Mouse (Mus musculus) liver, embryonic 16.5 days (tissue): ENCODE results near the gene Dscaml1. TPM values are rescaled to one million over a fixed set of nuclear protein-coding genes. Genes with fewer than 3 reads are reported as not detected.

Experiments used
- ATAC-seq: fragments of 200-750 bp; cut with Nextera tagmentation; 2 replicates; pipeline ENCODE4 v1.8.0; 2017; ENCODE audit warnings: low read depth, mild to moderate bottlenecking, moderate number of reproducible peaks, moderate library complexity
- H3K27ac ChIP-seq: fragments of 300-500 bp; sonication (generic); 2 replicates; pipeline ENCODE4 v1.5.1; 2014; ENCODE audit warnings: mild to moderate bottlenecking, low read length
- H3K27me3 ChIP-seq: fragments of 300-500 bp; sonication (generic); 2 replicates; pipeline ENCODE4 v1.6.1; 2014; ENCODE audit warnings: low read depth, low read length, mixed read lengths; ENCODE audit not compliant: control insufficient read depth, insufficient read depth
- H3K36me3 ChIP-seq: fragments of 300-500 bp; sonication (generic); 2 replicates; pipeline ENCODE4 v1.6.1; 2014; ENCODE audit warnings: mild to moderate bottlenecking; ENCODE audit not compliant: control insufficient read depth, insufficient read depth
- H3K4me1 ChIP-seq: fragments of 300-500 bp; sonication (generic); 2 replicates; pipeline ENCODE4 v1.6.1; 2014; ENCODE audit warnings: low read depth, low read length, mixed read lengths; ENCODE audit not compliant: control insufficient read depth
- H3K4me2 ChIP-seq: fragments of 300-500 bp; sonication (generic); 2 replicates; pipeline ENCODE4 v1.6.1; 2014; ENCODE audit warnings: low read depth, low read length, mixed read lengths
- H3K4me3 ChIP-seq: fragments of 300-500 bp; sonication (generic); 2 replicates; pipeline ENCODE4 v1.5.1; 2014; ENCODE audit warnings: low read depth, mild to moderate bottlenecking, low read length
- H3K9ac ChIP-seq: fragments of 300-500 bp; sonication (generic); 2 replicates; pipeline ENCODE4 v1.6.1; 2014; ENCODE audit warnings: low read depth, low read length
- H3K9me3 ChIP-seq: fragments of 300-500 bp; sonication (generic); replicated peaks from 2 replicates; pipeline ENCODE4 v1.6.1; 2016; ENCODE audit warnings: low read length; ENCODE audit not compliant: control insufficient read depth
- WGBS: fragments of 180-500 bp; shearing (Covaris S2); extraction: QIAGEN DNeasy Blood & Tissue Kit; methylation state at CpG from one replicate; pipeline ENCODE4 v1.1.7; 2014; ENCODE audit not compliant: insufficient replicate concordance; 5-methylcytosine and 5-hydroxymethylcytosine counted together
- polyA plus RNA-seq: library from polyadenylated mRNA; unstranded; fragments of >200 nt; fragmentation: Nextera tagmentation; extraction: Ambion mirVana; gene quantifications from 2 replicates; pipeline ENCODE4 v1.2.1, GENCODE M21; 2015

Dscaml1 gene
- polyA plus RNA-seq, 1 experiment from 2014 or later: not detected

DNA sequence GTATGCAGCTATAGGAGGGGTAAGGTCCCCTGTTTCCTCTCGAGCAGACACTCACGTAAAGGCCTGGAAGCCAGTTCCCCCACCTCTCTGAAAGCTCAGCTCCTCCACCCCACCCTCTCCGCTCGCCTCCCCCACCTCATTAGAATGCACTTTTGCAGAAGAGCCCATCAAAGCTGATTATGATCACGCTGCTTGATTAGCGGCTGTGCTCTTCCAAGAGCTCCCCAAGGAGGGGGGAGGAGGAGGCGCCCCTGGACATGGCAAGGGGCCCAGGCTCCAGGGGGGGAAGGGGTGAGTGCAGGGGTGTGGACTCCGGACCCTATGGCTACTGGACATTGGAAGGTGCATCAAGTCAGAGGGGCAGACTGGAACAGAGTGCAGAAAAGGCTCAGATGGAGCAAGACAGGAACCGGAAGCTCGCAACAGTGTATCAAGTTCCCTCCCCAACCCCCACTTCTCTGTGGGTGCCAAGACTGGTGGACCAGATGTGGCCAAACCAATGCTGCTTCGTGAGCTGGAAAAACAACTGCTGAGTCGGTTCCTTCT is 250.9 kb downstream of the Dscaml1 start:
- Histone ChIP-seq H3K27me3 (no peaks in the 10 kb centered on the region), H3K9ac (no peak overlapping the region), H3K9me3 (no peaks in the 10 kb centered on the region), H3K36me3 (no peaks in the 10 kb centered on the region), H3K4me3 (no peak overlapping the region), H3K27ac (no peak overlapping the region), H3K4me2 (no peak overlapping the region), H3K4me1 (no peaks in the 10 kb centered on the region)
- no peak for ATAC-seq
- 31% methylated on average over 12 of the region's 12 CpGs for WGBS

GRCm38 (mm10) chr9:45677952-45678663 is 251.7 kb downstream of the Dscaml1 start:
- H3K27ac ChIP-seq: no peak overlapping the region
- WGBS: 63% methylated on average over 8 of the region's 8 CpGs

GRCm38 (mm10) chr9:45678664-45679026 is 252.2 kb downstream of the Dscaml1 start:
- H3K27ac ChIP-seq: no peak overlapping the region
- ATAC-seq: no peak
- no peak overlapping the region for H3K4me3 ChIP-seq
- H3K9ac ChIP-seq: no peak overlapping the region
- H3K27me3 ChIP-seq: no peaks in the 10 kb centered on the region
- 48% methylated on average over 4 of the region's 4 CpGs for WGBS
- no peaks in the 10 kb centered on the region for H3K9me3 ChIP-seq
- no peaks in the 10 kb centered on the region for H3K36me3 ChIP-seq
- H3K4me2 ChIP-seq: no peak overlapping the region
- H3K4me1 ChIP-seq: no peaks in the 10 kb centered on the region

More at GRCm38 (mm10) chr9:45677952-45678663, 251.7 kb downstream of the Dscaml1 start:
- Histone ChIP-seq H3K4me1 (no peaks in the 10 kb centered on the region), H3K4me2 (no peak overlapping the region), H3K4me3 (no peak overlapping the region), H3K36me3 (no peaks in the 10 kb centered on the region), H3K27me3 (no peaks in the 10 kb centered on the region), H3K9me3 (no peaks in the 10 kb centered on the region), H3K9ac (no peak overlapping the region)
- no peak for ATAC-seq

DNA sequence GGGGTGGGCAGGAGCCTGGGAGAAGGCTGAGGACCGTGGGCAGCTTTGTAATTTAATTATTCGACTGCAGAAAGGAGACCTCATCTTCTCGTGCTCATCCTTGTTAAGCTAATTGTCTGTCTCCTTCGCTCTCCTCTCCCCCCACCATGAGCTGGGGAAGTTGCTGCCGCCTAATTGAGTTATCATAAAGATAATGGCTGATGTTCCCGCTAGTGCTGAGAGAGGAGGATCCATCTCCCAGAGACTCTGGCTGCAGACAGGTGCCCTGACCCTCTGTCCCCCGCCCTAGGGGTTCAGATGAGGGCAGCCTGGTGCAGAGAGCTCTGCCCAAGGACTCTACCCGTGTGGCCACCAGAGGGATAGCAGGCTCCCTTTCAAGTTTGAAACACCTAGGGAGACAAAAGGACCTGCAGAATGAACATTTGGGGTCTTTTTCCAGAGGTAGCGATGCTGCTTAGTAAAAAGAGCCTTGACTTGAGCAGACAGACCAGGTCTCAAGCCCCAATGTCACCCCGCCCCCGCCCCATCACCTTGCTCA is 256.1 kb downstream of the Dscaml1 start:
- no peaks in the 10 kb centered on the region for H3K27me3 ChIP-seq
- no peak for ATAC-seq
- H3K9ac ChIP-seq: no peak overlapping the region
- no peaks in the 10 kb centered on the region for H3K9me3 ChIP-seq
- H3K4me1 ChIP-seq: no peaks in the 10 kb centered on the region
- H3K27ac ChIP-seq: no peak overlapping the region
- H3K4me2 ChIP-seq: no peak overlapping the region
- 40% methylated on average over 11 of the region's 11 CpGs for WGBS
- H3K36me3 ChIP-seq: no peaks in the 10 kb centered on the region
- H3K4me3 ChIP-seq: no peak overlapping the region

DNA sequence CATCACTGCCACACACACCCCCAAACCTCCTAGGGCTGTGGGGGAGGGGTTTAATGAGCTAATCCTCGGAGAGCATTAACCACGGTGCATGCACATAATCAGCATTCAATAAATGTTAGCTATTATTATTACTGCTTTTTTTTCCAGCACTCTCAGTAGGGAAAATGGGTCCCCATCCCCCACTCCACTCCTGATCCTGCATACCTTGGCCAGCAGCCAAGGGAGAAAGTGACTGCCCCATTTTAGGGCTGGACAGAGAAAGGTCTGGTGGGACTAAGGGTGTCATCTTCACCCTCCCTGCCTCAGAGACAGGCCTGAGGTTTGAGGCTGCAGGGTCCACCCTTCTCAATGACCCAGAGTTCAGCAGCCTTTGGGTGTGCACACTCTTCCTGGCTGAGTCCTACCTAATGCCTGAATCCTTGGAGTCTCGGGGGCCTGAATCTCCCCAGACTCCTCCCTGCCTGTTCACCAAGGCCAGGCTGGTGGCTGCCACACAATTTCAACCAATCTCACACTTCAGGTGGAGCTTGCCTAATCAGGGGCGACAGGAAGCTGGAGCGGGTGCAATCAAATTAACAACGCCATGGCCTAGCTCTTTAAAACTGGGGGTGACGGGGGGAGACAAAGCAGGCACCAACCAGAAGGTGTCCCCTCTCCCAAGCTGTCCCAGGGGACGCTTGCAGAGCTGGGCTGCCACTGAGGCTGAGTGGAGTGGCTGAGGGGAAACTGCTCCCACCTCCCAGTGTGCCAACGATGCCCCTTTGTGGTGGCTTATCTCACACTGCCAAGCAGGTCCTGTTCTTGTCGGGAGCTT is 267.2 kb downstream of the Dscaml1 start:
- H3K4me3 ChIP-seq: no peak overlapping the region
- peaks cover 2% of the 10 kb centered on the region; the same call in 1 of the 2 replicates for H3K4me1 ChIP-seq
- H3K27me3 ChIP-seq: no peaks in the 10 kb centered on the region
- H3K36me3 ChIP-seq: no peaks in the 10 kb centered on the region
- no peak overlapping the region for H3K27ac ChIP-seq
- no peak overlapping the region for H3K4me2 ChIP-seq
- no peak overlapping the region for H3K9ac ChIP-seq
- H3K9me3 ChIP-seq: no peaks in the 10 kb centered on the region
- WGBS: 21% methylated on average over 10 of the region's 10 CpGs
- no peak for ATAC-seq

- no peak overlapping the region for H3K9ac ChIP-seq
- peaks cover 2% of the 10 kb centered on the region; the same call in 1 of the 2 replicates for H3K4me1 ChIP-seq
- no peak overlapping the region for H3K4me3 ChIP-seq
- H3K27me3 ChIP-seq: no peaks in the 10 kb centered on the region
- WGBS: 8% methylated on average over 2 of the region's 2 CpGs
- no peak overlapping the region for H3K27ac ChIP-seq
- no peak overlapping the region for H3K4me2 ChIP-seq
- H3K36me3 ChIP-seq: no peaks in the 10 kb centered on the region
- no peaks in the 10 kb centered on the region for H3K9me3 ChIP-seq
- ATAC-seq: no peak
Observed at GRCm38 (mm10) chr9:45694256-45694655, 267.8 kb downstream of the Dscaml1 start.

GRCm38 (mm10) chr9:45699171-45699570 is 272.7 kb downstream of the Dscaml1 start:
- no peak for ATAC-seq
- H3K4me1 ChIP-seq: no peaks in the 10 kb centered on the region
- no peaks in the 10 kb centered on the region for H3K36me3 ChIP-seq
- no peaks in the 10 kb centered on the region for H3K9me3 ChIP-seq
- no peak overlapping the region for H3K9ac ChIP-seq
- H3K4me3 ChIP-seq: no peak overlapping the region
- no peak overlapping the region for H3K4me2 ChIP-seq
- H3K27ac ChIP-seq: no peak overlapping the region
- no peaks in the 10 kb centered on the region for H3K27me3 ChIP-seq
- 67% methylated on average over 10 of the region's 10 CpGs for WGBS

DNA sequence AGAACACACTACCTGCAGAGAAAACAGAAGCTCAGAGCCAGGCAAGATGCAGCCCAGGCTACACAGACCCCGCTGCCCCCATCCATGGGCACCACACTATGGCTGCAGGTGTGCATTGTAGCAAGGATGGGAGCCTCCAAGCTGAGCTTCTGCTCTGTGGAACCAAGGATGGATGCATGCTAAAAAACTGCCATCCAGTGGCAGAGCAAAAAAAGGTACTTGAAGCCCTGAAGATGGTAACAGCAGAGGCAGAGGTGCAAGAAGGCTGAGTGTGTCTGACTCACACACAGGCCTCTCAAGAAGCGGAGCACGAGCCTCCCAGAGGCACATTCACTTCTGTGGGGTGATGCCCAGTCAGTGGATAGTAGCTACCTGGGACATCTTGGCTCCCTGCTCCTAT is 276.8 kb downstream of the Dscaml1 start:
- Histone ChIP-seq H3K4me3 (no peak overlapping the region), H3K9me3 (no peaks in the 10 kb centered on the region), H3K4me2 (no peak overlapping the region), H3K36me3 (no peaks in the 10 kb centered on the region), H3K27ac (no peak overlapping the region), H3K27me3 (no peaks in the 10 kb centered on the region), H3K9ac (no peak overlapping the region), H3K4me1 (no peaks in the 10 kb centered on the region)
- no peak for ATAC-seq
- 68% methylated on average over 3 of the region's 3 CpGs for WGBS

DNA sequence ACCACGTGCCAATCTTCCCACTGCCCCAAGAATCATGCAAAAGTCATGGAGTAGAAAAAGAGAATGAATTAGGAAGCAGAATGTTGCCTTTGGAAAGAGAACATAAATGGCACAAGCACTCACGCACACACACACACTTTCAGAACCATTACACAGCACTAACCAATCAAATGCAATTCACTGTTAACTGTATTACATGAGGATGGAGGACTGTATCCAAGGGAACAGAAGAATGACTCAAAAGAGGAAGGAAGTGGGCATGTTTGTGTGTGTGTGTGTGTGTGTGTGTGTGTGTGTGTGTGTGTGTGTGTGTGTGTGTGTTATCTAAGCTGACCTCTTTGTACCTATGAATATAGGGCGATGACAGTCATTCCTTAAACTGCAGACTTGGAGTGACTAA is 278.0 kb downstream of the Dscaml1 start:
- H3K4me3 ChIP-seq: no peak overlapping the region
- H3K4me2 ChIP-seq: no peak overlapping the region
- WGBS: 36% methylated on average over 3 of the region's 3 CpGs
- no peak for ATAC-seq
- no peaks in the 10 kb centered on the region for H3K4me1 ChIP-seq
- H3K9ac ChIP-seq: no peak overlapping the region
- H3K27ac ChIP-seq: no peak overlapping the region
- H3K9me3 ChIP-seq: no peaks in the 10 kb centered on the region
- H3K27me3 ChIP-seq: no peaks in the 10 kb centered on the region
- H3K36me3 ChIP-seq: no peaks in the 10 kb centered on the region
